Mouse (Mus musculus): ENCODE data around the gene Cbfa2t2.

DNA sequence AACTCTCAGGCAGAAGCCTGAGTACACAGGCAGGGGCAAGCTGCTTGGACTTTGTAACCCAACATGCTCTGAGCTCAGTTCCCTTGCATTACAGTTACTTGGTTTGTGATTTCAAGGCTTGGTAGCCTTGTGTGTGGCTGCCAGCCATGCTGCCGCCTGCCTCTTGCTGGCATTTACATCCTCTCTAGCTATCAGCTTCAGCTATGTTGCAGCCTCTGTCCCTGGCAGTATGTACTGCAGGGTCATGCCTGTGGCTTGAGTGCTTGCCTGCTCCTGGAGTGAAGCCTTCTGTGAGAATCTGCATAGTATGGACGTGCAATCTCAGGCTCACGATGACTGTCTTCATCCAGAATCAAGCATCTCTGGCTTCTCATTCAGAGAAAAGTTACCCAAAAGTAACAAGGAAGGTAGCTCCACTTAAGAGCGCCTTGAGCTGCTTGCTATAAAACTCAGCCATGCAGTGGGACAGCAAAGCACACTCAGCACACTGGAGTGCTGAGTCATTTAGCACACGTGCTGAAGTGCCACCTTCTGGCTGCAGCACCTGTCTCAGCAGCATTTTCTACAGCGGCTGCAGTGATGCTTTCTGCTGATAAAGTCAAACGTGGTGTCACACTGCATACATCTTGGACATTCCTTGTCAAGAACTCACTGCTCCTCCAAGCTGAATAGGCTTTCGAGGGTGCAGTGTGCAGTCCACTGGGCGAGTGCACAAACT lies 71.4 kb downstream of the Cbfa2t2 start:
- peak; percentile 62; the same call in 1 of the 2 replicates for TF ChIP-seq CTCF (IDR thresholded peaks at IDR 0.05; ENCODE audit: insufficient read depth, low read length)
- TF ChIP-seq POLR2A (IDR thresholded peaks at IDR 0.05; ENCODE audit: borderline replicate concordance, extremely low read depth, low read depth, low read length): no peak

All from lung, adult 2 months (tissue).